Mouse (Mus musculus) hindbrain, postnatal 0 days (tissue): ENCODE results near the gene Capn13. TPM values are rescaled to one million over a fixed set of nuclear protein-coding genes. Genes with fewer than 3 reads are reported as not detected.
A peak's percentile ranks its signal among the peaks of the same experiment; 100 is the strongest.

Experiments
- ATAC-seq: fragments of 200-750 bp; cut with Nextera tagmentation; 2 replicates; pipeline ENCODE4 v1.8.0; 2017; ENCODE audit warnings: mild to moderate bottlenecking, moderate TSS enrichment, moderate library complexity
- DNase-seq: peaks from one replicate; pipeline ENCODE4 v3.0.0-alpha.2; 2015; ENCODE audit warnings: low spot score
- H3K27ac ChIP-seq: fragments of 300-500 bp; sonication (generic); 2 replicates; pipeline ENCODE4 v1.5.1; 2014; ENCODE audit warnings: mild to moderate bottlenecking
- H3K27me3 ChIP-seq: fragments of 300-500 bp; sonication (generic); 2 replicates; pipeline ENCODE4 v1.6.1; 2014; ENCODE audit warnings: low read length, mixed read lengths; ENCODE audit not compliant: insufficient read depth
- H3K36me3 ChIP-seq: fragments of 300-500 bp; sonication (generic); 2 replicates; pipeline ENCODE4 v1.6.1; 2014; ENCODE audit warnings: low read length, mixed read lengths; ENCODE audit not compliant: insufficient read depth
- H3K4me1 ChIP-seq: fragments of 300-500 bp; sonication (generic); 2 replicates; pipeline ENCODE4 v1.6.1; 2014; ENCODE audit warnings: antibody characterized with exemption, low read length, mixed read lengths; ENCODE audit not compliant: insufficient read depth
- H3K4me2 ChIP-seq: fragments of 300-500 bp; sonication (generic); 2 replicates; pipeline ENCODE4 v1.6.1; 2014; ENCODE audit warnings: low read depth, mild to moderate bottlenecking, low read length, moderate library complexity, mixed read lengths
- H3K4me3 ChIP-seq: fragments of 300-500 bp; sonication (generic); 2 replicates; pipeline ENCODE4 v1.5.1; 2014; ENCODE audit warnings: low read length
- H3K9ac ChIP-seq: fragments of 300-500 bp; sonication (generic); replicated peaks from 2 replicates; pipeline ENCODE4 v1.6.1; 2014; ENCODE audit warnings: mild to moderate bottlenecking, low read length, moderate library complexity, mixed read lengths
- H3K9me3 ChIP-seq: fragments of 300-500 bp; sonication (generic); 2 replicates; pipeline ENCODE4 v1.6.1; 2016; ENCODE audit warnings: low read length, mixed read lengths
- CTCF ChIP-seq: IDR thresholded peaks from 2 replicates; pipeline ENCODE4 v1.5.1; 2016; ENCODE audit warnings: antibody characterized with exemption, control low read depth, low read depth
- WGBS: fragments of 180-500 bp; shearing (Covaris S2); extraction: QIAGEN DNeasy Blood & Tissue Kit; methylation state at CpG from one replicate; pipeline ENCODE4 v1.1.7; 2014; 5-methylcytosine and 5-hydroxymethylcytosine counted together
- polyA plus RNA-seq: library from polyadenylated mRNA; unstranded; fragments of >200 nt; fragmentation: Nextera tagmentation; extraction: Ambion mirVana; gene quantifications from 2 replicates; pipeline ENCODE4 v1.2.1, GENCODE M21; 2015
- total RNA-seq: library from RNA; depleted of rRNA; stranded (reverse); fragments of >200 nt; gene quantifications from 2 replicates; pipeline ENCODE4 v1.2.3, GENCODE M21; 2014

The Capn13 gene
- total and polyA plus RNA-seq, 2 experiments from 2014 or later, result 0.10 to 0.23 TPM

GRCm38 (mm10) chr17:73411817-73412216 lies 11.2 kb upstream of the Capn13 start:
- no peak for TF ChIP-seq CTCF
- no peak overlapping the region for H3K9ac ChIP-seq
- DNase-seq, result no peak
- H3K4me2 ChIP-seq, result no peak overlapping the region
- H3K4me3 ChIP-seq, result no peak overlapping the region
- WGBS, result 47% methylated on average over 4 of the region's 4 CpGs
- H3K27me3 ChIP-seq, result no peaks in the 10 kb centered on the region
- no peak for ATAC-seq
- no peaks in the 10 kb centered on the region for H3K4me1 ChIP-seq
- no peaks in the 10 kb centered on the region for H3K36me3 ChIP-seq
- H3K27ac ChIP-seq, result no peak overlapping the region
- H3K9me3 ChIP-seq, result no peaks in the 10 kb centered on the region

GRCm38 (mm10) chr17:73401272-73401671 lies 606 bp upstream of the Capn13 start:
- Histone ChIP-seq H3K9ac (no peak overlapping the region), H3K36me3 (no peaks in the 10 kb centered on the region), H3K9me3 (no peaks in the 10 kb centered on the region), H3K27me3 (no peaks in the 10 kb centered on the region), H3K4me3 (no peak overlapping the region), H3K4me1 (no peaks in the 10 kb centered on the region), H3K27ac (no peak overlapping the region), H3K4me2 (no peak overlapping the region)
- no peak for TF ChIP-seq CTCF
- WGBS, result 91% methylated on average over 2 of the region's 2 CpGs
- ATAC-seq, result no peak
- DNase-seq, result no peak

- H3K27me3 ChIP-seq, result no peaks in the 10 kb centered on the region
- no peaks in the 10 kb centered on the region for H3K36me3 ChIP-seq
- H3K4me2 ChIP-seq, result no peak overlapping the region
- no peak overlapping the region for H3K4me3 ChIP-seq
- H3K4me1 ChIP-seq, result no peaks in the 10 kb centered on the region
- TF ChIP-seq CTCF, result no peak
- DNase-seq (no peak), ATAC-seq (no peak)
- no peak overlapping the region for H3K9ac ChIP-seq
- WGBS, result 75% methylated on average over 2 of the region's 2 CpGs
- H3K9me3 ChIP-seq, result no peaks in the 10 kb centered on the region
- H3K27ac ChIP-seq, result no peak overlapping the region
Measured at GRCm38 (mm10) chr17:73399136-73399535, 1.5 kb downstream of the Capn13 start.

GRCm38 (mm10) chr17:73393361-73393760 lies 7.3 kb downstream of the Capn13 start:
- 78% methylated on average over 1 of the region's 1 CpGs for WGBS
- no peaks in the 10 kb centered on the region for H3K9me3 ChIP-seq
- peaks cover 5% of the 10 kb centered on the region; the same call in 1 of the 2 replicates for H3K4me1 ChIP-seq
- no peaks in the 10 kb centered on the region for H3K36me3 ChIP-seq
- H3K27me3 ChIP-seq, result no peaks in the 10 kb centered on the region
- ATAC-seq (no peak), DNase-seq (no peak)
- no peak for TF ChIP-seq CTCF
- H3K4me2 ChIP-seq, result no peak overlapping the region
- no peak overlapping the region for H3K4me3 ChIP-seq
- no peak overlapping the region for H3K9ac ChIP-seq
- no peak overlapping the region for H3K27ac ChIP-seq

- no peak overlapping the region for H3K9ac ChIP-seq
- no peak overlapping the region for H3K4me3 ChIP-seq
- H3K4me2 ChIP-seq, result no peak overlapping the region
- no peaks in the 10 kb centered on the region for H3K36me3 ChIP-seq
- WGBS, result 42% methylated on average over 4 of the region's 4 CpGs
- DNase-seq (peak; percentile 46), ATAC-seq (peak; percentile 45; the same call in 1 of the 2 replicates)
- H3K4me1 ChIP-seq, result peaks cover 5% of the 10 kb centered on the region; the same call in 1 of the 2 replicates
- TF ChIP-seq CTCF, result no peak
- no peak overlapping the region for H3K27ac ChIP-seq
- H3K27me3 ChIP-seq, result no peaks in the 10 kb centered on the region
- H3K9me3 ChIP-seq, result no peaks in the 10 kb centered on the region
Measured at GRCm38 (mm10) chr17:73391771-73392170, 8.9 kb downstream of the Capn13 start.

- DNase-seq (peak; percentile 46), ATAC-seq (peak; percentile 66)
- no peak overlapping the region for H3K27ac ChIP-seq
- no peaks in the 10 kb centered on the region for H3K27me3 ChIP-seq
- H3K9me3 ChIP-seq, result no peaks in the 10 kb centered on the region
- no peak overlapping the region for H3K9ac ChIP-seq
- H3K36me3 ChIP-seq, result no peaks in the 10 kb centered on the region
- H3K4me2 ChIP-seq, result no peak overlapping the region
- WGBS, result 40% methylated on average over 7 of the region's 7 CpGs
- peaks cover 5% of the 10 kb centered on the region; the same call in 1 of the 2 replicates for H3K4me1 ChIP-seq
- no peak for TF ChIP-seq CTCF
- H3K4me3 ChIP-seq, result no peak overlapping the region
Measured at GRCm38 (mm10) chr17:73390191-73391089, 10.2 kb downstream of the Capn13 start.

GRCm38 (mm10) chr17:73389336-73389735 lies 11.3 kb downstream of the Capn13 start:
- no peaks in the 10 kb centered on the region for H3K27me3 ChIP-seq
- DNase-seq (no peak), ATAC-seq (no peak)
- H3K27ac ChIP-seq, result no peak overlapping the region
- peaks cover 5% of the 10 kb centered on the region; the same call in 1 of the 2 replicates for H3K4me1 ChIP-seq
- H3K4me2 ChIP-seq, result no peak overlapping the region
- WGBS, result 29% methylated on average over 3 of the region's 3 CpGs
- no peaks in the 10 kb centered on the region for H3K9me3 ChIP-seq
- TF ChIP-seq CTCF, result no peak
- no peaks in the 10 kb centered on the region for H3K36me3 ChIP-seq
- H3K4me3 ChIP-seq, result no peak overlapping the region
- H3K9ac ChIP-seq, result no peak overlapping the region
